In genomic region chr4:150035280-150035679, GRCm38 (mm10) we compare ENCODE assay signal across 8 mouse cellular contexts. TPM values are rescaled to one million over a fixed set of nuclear protein-coding genes. Genes with fewer than 3 reads are reported as not detected.
DNase-seq lines count a peak whose midpoint lies in the region; ATAC-seq lines count a peak whose summit lies in the region.

No protein-coding gene starts in this region.

- ATAC-seq in granulocyte monocyte progenitor cell, adult 5-6 weeks (replicated peaks; ENCODE audit: poor library complexity, severe bottlenecking) = peak; percentile 74

- DNase-seq in 3T3-L1 (ENCODE audit: low read depth, low spot score) = peak; percentile 90
- DNase-seq in Muller cell, postnatal 12 days (ENCODE audit: inconsistent ontology term) = peak; percentile 57
- DNase-seq in cerebellum, postnatal 25 days = peak; percentile 93 to 95
- DNase-seq in kidney, postnatal 4 days = peak; percentile 94 to 96
- DNase-seq in lung, adult 18-20 months = peak; percentile 80 to 83
- DNase-seq in retina, postnatal 7 days (ENCODE audit: low read depth, low spot score) = peak; percentile 78
- DNase-seq in thymus, postnatal 4 days = peak; percentile 91

RNA-seq across cellular contexts. Expression of gene H6pd, which starts 26.5 kb away (rescaled TPM):
- 15.3 and 18.1 TPM in 2 replicates for total RNA-seq in granulocyte monocyte progenitor cell, adult 5-6 weeks (2014; fragmentation: Nextera tagmentation)
- total RNA-seq in granulocyte monocyte progenitor cell, adult 5-6 weeks (2017) = 27.5 and 28.8 TPM in 2 replicates

RNA-seq across cellular contexts. Expression of gene Gpr157, which starts 51.9 kb away (rescaled TPM):
- total RNA-seq in granulocyte monocyte progenitor cell, adult 5-6 weeks (2014; fragmentation: Nextera tagmentation) = 0.62 and 0.94 TPM in 2 replicates
- total RNA-seq in granulocyte monocyte progenitor cell, adult 5-6 weeks (2017) = 1.6 and 2.6 TPM in 2 replicates

Comparison
In these comparisons a context has a peak if more than half of its experiments do, and no peak if none do; other contexts are left out.
1. Peak in every context shown above with its lines: DNase-seq and ATAC-seq.